Mouse (Mus musculus) heart, embryonic 11.5 days (tissue): ENCODE data around the gene Cacna1d. TPM values are rescaled to one million over a fixed set of nuclear protein-coding genes. Genes with fewer than 3 reads are reported as not detected.

Source experiments
- ATAC-seq: fragments of 200-750 bp; cut with Nextera tagmentation; replicated peaks from 2 replicates; pipeline ENCODE4 v1.8.0; 2017; ENCODE audit warnings: moderate library complexity; ENCODE audit not compliant: insufficient number of reproducible peaks, low FRiP score, low TSS enrichment
- H3K27ac ChIP-seq: fragments of 300-500 bp; sonication (generic); 2 replicates; pipeline ENCODE4 v1.5.1; 2014; ENCODE audit warnings: mild to moderate bottlenecking, low read depth, low read length
- H3K27me3 ChIP-seq: fragments of 300-500 bp; sonication (generic); 2 replicates; pipeline ENCODE4 v1.6.1; 2014; ENCODE audit warnings: mild to moderate bottlenecking, low read length, mixed read lengths; ENCODE audit not compliant: control insufficient read depth, insufficient read depth
- H3K36me3 ChIP-seq: fragments of 300-500 bp; sonication (generic); 2 replicates; pipeline ENCODE4 v1.6.1; 2014; ENCODE audit warnings: mild to moderate bottlenecking, low read length, moderate library complexity, mixed read lengths; ENCODE audit not compliant: control insufficient read depth, insufficient read depth
- H3K4me1 ChIP-seq: fragments of 300-500 bp; sonication (generic); 2 replicates; pipeline ENCODE4 v1.6.1; 2014; ENCODE audit warnings: low read length; ENCODE audit not compliant: control insufficient read depth, insufficient read depth
- H3K4me2 ChIP-seq: fragments of 300-500 bp; sonication (generic); 2 replicates; pipeline ENCODE4 v1.6.1; 2014; ENCODE audit warnings: mild to moderate bottlenecking, moderate library complexity
- H3K4me3 ChIP-seq: fragments of 300-500 bp; sonication (generic); 2 replicates; pipeline ENCODE4 v1.5.1; 2014; ENCODE audit warnings: low read depth, low read length
- H3K9ac ChIP-seq: fragments of 300-500 bp; sonication (generic); 2 replicates; pipeline ENCODE4 v1.6.1; 2014; ENCODE audit warnings: mild to moderate bottlenecking, low read depth, low read length, moderate library complexity
- H3K9me3 ChIP-seq: fragments of 300-500 bp; sonication (generic); replicated peaks from 2 replicates; pipeline ENCODE4 v1.6.1; 2016; ENCODE audit warnings: low read length; ENCODE audit not compliant: control insufficient read depth
- WGBS: fragments of 180-500 bp; shearing (Covaris S2); extraction: QIAGEN DNeasy Blood & Tissue Kit; methylation state at CpG from one replicate; pipeline ENCODE4 v1.1.7; 2014; ENCODE audit not compliant: insufficient replicate concordance; 5-methylcytosine and 5-hydroxymethylcytosine counted together
- polyA plus RNA-seq: library from polyadenylated mRNA; unstranded; fragments of >200 nt; fragmentation: Nextera tagmentation; extraction: Ambion mirVana; gene quantifications from 2 replicates; pipeline ENCODE4 v1.2.1, GENCODE M21; 2014

The Cacna1d gene
- polyA plus RNA-seq, 1 experiment from 2014 or later, result 17.5 TPM

GRCm38 (mm10) chr14:30317616-30318015 is 173.6 kb downstream of the Cacna1d start:
- 78% methylated on average over 10 of the region's 10 CpGs for WGBS
- ATAC-seq, result no peak
- Histone ChIP-seq H3K27ac (no peak overlapping the region), H3K9ac (no peak overlapping the region), H3K27me3 (no peaks in the 10 kb centered on the region), H3K4me3 (no peak overlapping the region), H3K4me2 (no peak overlapping the region), H3K4me1 (no peaks in the 10 kb centered on the region), H3K9me3 (no peaks in the 10 kb centered on the region), H3K36me3 (no peaks in the 10 kb centered on the region)

DNA sequence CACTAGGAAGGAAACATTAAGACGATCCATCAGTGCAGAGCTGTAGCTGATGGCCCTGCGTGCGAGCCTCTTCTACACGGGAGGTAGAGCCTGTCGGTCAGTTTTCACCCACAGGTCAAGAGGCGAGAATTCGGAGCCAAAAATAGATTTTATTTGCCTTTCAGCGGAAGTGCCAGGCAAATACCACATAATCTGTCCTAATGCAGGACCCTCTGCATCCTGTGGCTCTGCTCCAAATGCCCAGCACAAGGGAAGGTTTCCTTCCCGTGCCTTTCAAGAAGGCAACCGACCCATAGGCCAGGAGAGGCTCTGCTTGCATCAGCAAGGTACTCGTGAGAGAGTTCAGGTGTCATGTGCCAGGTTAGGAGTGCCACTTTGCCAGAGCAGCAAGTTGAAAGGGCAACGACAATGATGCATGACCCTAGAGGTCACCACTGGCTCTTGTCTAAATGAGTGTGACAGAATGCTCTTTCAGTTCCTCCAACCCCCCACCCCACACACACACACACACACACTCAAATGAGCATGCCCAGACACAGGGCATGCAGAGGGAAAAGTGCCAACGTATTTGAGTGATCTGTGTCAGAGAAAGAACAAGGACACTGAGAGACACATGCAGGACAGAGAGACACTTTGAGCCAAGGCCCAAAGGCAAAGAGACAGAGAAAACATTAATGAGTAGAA is 179.9 kb downstream of the Cacna1d start:
- Histone ChIP-seq H3K36me3 (no peaks in the 10 kb centered on the region), H3K9ac (no peak overlapping the region), H3K4me3 (no peak overlapping the region), H3K27ac (no peak overlapping the region), H3K4me2 (no peak overlapping the region), H3K4me1 (peaks cover 16% of the 10 kb centered on the region), H3K27me3 (no peaks in the 10 kb centered on the region), H3K9me3 (no peaks in the 10 kb centered on the region)
- 37% methylated on average over 13 of the region's 13 CpGs for WGBS
- no peak for ATAC-seq

DNA sequence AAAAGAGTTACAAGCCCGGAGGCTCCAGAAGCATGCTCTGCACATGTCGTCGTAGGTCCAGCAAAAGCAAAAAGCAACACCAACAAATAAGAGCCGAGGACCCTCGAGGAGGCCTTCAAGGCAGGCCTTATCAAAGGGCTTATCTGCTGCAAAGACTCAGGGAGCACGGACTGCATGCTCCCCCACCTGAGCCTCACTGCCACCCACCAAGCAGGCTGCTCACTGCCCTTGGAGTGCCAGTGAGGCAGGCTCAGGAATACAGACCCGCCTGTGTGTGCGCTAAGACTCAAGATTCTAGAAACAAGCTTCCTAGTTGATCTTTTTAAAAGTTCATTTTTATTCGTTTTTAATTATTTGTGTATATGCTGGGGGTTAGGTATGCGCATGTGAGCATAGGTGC is 181.0 kb downstream of the Cacna1d start:
- Histone ChIP-seq H3K4me3 (no peak overlapping the region), H3K9ac (no peak overlapping the region), H3K36me3 (no peaks in the 10 kb centered on the region), H3K9me3 (no peaks in the 10 kb centered on the region), H3K27ac (no peak overlapping the region), H3K4me1 (peaks cover 23% of the 10 kb centered on the region), H3K4me2 (no peak overlapping the region), H3K27me3 (no peaks in the 10 kb centered on the region)
- no peak for ATAC-seq
- 80% methylated on average over 10 of the region's 10 CpGs for WGBS

GRCm38 (mm10) chr14:30306221-30306620 is 185.0 kb downstream of the Cacna1d start:
- Histone ChIP-seq H3K4me2 (no peak overlapping the region), H3K9ac (no peak overlapping the region), H3K9me3 (no peaks in the 10 kb centered on the region), H3K27me3 (no peaks in the 10 kb centered on the region), H3K4me1 (peaks cover 14% of the 10 kb centered on the region), H3K4me3 (no peak overlapping the region), H3K27ac (no peak overlapping the region), H3K36me3 (no peaks in the 10 kb centered on the region)
- no peak for ATAC-seq
- 75% methylated on average over 6 of the region's 6 CpGs for WGBS

- Histone ChIP-seq H3K9ac (no peak overlapping the region), H3K36me3 (no peaks in the 10 kb centered on the region), H3K4me1 (no peaks in the 10 kb centered on the region), H3K4me3 (no peak overlapping the region), H3K4me2 (no peak overlapping the region), H3K27me3 (no peaks in the 10 kb centered on the region), H3K27ac (no peak overlapping the region), H3K9me3 (no peaks in the 10 kb centered on the region)
- no peak for ATAC-seq
- 80% methylated on average over 7 of the region's 7 CpGs for WGBS
Measured at GRCm38 (mm10) chr14:30299946-30300345, 191.3 kb downstream of the Cacna1d start.

DNA sequence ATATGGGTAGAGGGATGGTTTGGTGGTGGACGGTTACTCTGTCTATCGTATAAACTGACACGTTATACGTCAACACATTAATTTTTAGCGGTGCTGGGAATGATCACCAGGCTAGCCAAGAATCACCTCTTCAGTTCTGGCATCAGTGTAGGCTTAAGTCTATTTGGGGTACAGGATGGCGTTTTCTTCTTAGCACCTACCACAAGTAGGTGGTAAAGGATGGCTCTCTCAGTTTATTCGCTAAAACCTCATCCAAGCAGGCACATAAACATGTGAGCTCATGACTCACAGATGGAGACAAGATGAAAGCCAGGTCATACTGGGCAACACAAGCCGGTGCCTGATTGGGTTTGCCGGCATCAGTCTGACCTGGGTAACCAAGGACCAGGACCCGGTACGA is 193.8 kb downstream of the Cacna1d start:
- Histone ChIP-seq H3K4me2 (no peak overlapping the region), H3K9ac (no peak overlapping the region), H3K4me1 (no peaks in the 10 kb centered on the region; the same call in 1 of the 2 replicates), H3K27me3 (no peaks in the 10 kb centered on the region), H3K4me3 (no peak overlapping the region), H3K27ac (no peak overlapping the region), H3K36me3 (no peaks in the 10 kb centered on the region), H3K9me3 (no peaks in the 10 kb centered on the region)
- 89% methylated on average over 11 of the region's 11 CpGs for WGBS
- no peak for ATAC-seq

DNA sequence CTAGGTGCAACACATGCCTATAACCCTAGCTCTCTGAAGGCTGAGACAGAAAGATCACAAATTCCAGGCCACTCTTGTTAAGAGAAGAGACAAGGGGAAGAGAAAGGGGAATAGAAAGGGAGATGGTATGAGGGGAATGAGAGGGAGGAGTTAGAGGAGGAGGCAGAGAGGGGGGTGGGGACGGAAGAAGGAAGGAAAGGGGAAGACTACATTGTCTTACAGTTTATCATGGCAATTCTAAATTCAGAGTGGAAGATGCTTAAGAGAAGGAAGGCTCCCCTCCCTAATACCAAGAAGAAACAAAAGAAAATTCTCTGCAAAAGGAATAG is 199.2 kb downstream of the Cacna1d start:
- Histone ChIP-seq H3K9ac (no peak overlapping the region), H3K36me3 (no peaks in the 10 kb centered on the region), H3K4me2 (peak overlapping the region; percentile 27), H3K27ac (no peak overlapping the region), H3K27me3 (no peaks in the 10 kb centered on the region), H3K4me1 (no peaks in the 10 kb centered on the region; the same call in 1 of the 2 replicates), H3K9me3 (no peaks in the 10 kb centered on the region), H3K4me3 (no peak overlapping the region)
- no peak for ATAC-seq
- 35% methylated on average over 1 of the region's 1 CpGs for WGBS

GRCm38 (mm10) chr14:30291389-30292134 is 199.7 kb downstream of the Cacna1d start:
- ATAC-seq, result no peak
- Histone ChIP-seq H3K4me2 (no peak overlapping the region), H3K27ac (no peak overlapping the region)

GRCm38 (mm10) chr14:30284446-30284845 is 206.8 kb downstream of the Cacna1d start:
- H3K4me2 ChIP-seq, result no peak overlapping the region

More at GRCm38 (mm10) chr14:30291389-30292134, 199.7 kb downstream of the Cacna1d start:
- no peaks in the 10 kb centered on the region for H3K36me3 ChIP-seq
- no peaks in the 10 kb centered on the region for H3K9me3 ChIP-seq
- H3K4me1 ChIP-seq, result no peaks in the 10 kb centered on the region; the same call in 1 of the 2 replicates
- no peaks in the 10 kb centered on the region for H3K27me3 ChIP-seq
- H3K4me3 ChIP-seq, result no peak overlapping the region
- WGBS, result 49% methylated on average over 9 of the region's 9 CpGs
- H3K9ac ChIP-seq, result no peak overlapping the region

More at GRCm38 (mm10) chr14:30284446-30284845, 206.8 kb downstream of the Cacna1d start:
- no peak overlapping the region for H3K9ac ChIP-seq
- H3K36me3 ChIP-seq, result no peaks in the 10 kb centered on the region
- no peak overlapping the region for H3K4me3 ChIP-seq
- no peaks in the 10 kb centered on the region for H3K27me3 ChIP-seq
- H3K4me1 ChIP-seq, result 0 out of 2 replicates have a peak, but pooled peaks cover 3% of the 10 kb centered on the region
- H3K27ac ChIP-seq, result no peak overlapping the region
- WGBS, result 53% methylated on average over 10 of the region's 10 CpGs
- ATAC-seq, result no peak
- no peaks in the 10 kb centered on the region for H3K9me3 ChIP-seq
